ENCODE assay signal across 8 mouse cellular contexts in the genomic region with DNA sequence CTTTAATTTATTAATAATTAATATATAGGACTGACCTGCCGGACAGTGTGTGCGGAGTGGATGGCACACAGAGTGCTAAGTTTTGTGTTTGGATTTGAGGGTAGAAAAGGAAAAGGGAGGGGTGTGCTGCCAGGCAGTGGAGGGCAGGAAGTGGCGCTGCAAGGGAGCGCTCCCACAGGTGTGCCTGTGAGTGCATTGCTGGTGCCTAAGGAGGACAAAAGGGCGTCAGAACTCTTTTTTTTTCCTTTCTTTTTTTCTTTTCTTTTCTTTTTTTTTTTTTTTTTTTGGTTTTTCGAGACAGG. TPM values are rescaled to one million over a fixed set of nuclear protein-coding genes. Genes with fewer than 3 reads are reported as not detected.
A peak's percentile ranks its signal among the peaks of the same experiment; 100 is the strongest.
DNase-seq lines count a peak whose midpoint lies in the region; ATAC-seq lines count a peak whose summit lies in the region.

No protein-coding gene starts in this region.

- H3K4me1 ChIP-seq in heart, embryonic 15.5 days (replicated peaks) = no peaks in the 10 kb centered on the region
- no peaks in the 10 kb centered on the region for H3K4me1 ChIP-seq in embryonic facial prominence, embryonic 10.5 days
- H3K4me1 ChIP-seq in limb, embryonic 10.5 days = no peaks in the 10 kb centered on the region
- no peaks in the 10 kb centered on the region for H3K4me1 ChIP-seq in neural tube, embryonic 13.5 days (replicated peaks)

- H3K36me3 ChIP-seq in heart, embryonic 15.5 days = no peaks in the 10 kb centered on the region
- no peaks in the 10 kb centered on the region for H3K36me3 ChIP-seq in embryonic facial prominence, embryonic 10.5 days (replicated peaks)
- H3K36me3 ChIP-seq in limb, embryonic 10.5 days = no peaks in the 10 kb centered on the region
- no peaks in the 10 kb centered on the region for H3K36me3 ChIP-seq in neural tube, embryonic 13.5 days

- H3K27me3 ChIP-seq in heart, embryonic 15.5 days = no peaks in the 10 kb centered on the region
- no peaks in the 10 kb centered on the region for H3K27me3 ChIP-seq in embryonic facial prominence, embryonic 10.5 days (replicated peaks; ENCODE audit: low read depth, poor library complexity, severe bottlenecking)
- peaks cover 9% of the 10 kb centered on the region; the same call in 1 of the 2 replicates for H3K27me3 ChIP-seq in limb, embryonic 10.5 days (ENCODE audit: low read depth, poor library complexity, severe bottlenecking)
- no peaks in the 10 kb centered on the region for H3K27me3 ChIP-seq in neural tube, embryonic 13.5 days

- no peaks in the 10 kb centered on the region for H3K9me3 ChIP-seq in heart, embryonic 15.5 days (replicated peaks)
- no peaks in the 10 kb centered on the region for H3K9me3 ChIP-seq in embryonic facial prominence, embryonic 10.5 days
- no peaks in the 10 kb centered on the region for H3K9me3 ChIP-seq in limb, embryonic 10.5 days (replicated peaks)
- no peaks in the 10 kb centered on the region for H3K9me3 ChIP-seq in neural tube, embryonic 13.5 days

- H3K9ac ChIP-seq in heart, embryonic 15.5 days = no peak overlapping the region
- H3K9ac ChIP-seq in neural tube, embryonic 13.5 days = no peak overlapping the region

- ATAC-seq in heart, embryonic 15.5 days (replicated peaks; ENCODE audit: insufficient number of reproducible peaks, insufficient read depth, low FRiP score, low read depth) = no peak
- peak; percentile 66 for ATAC-seq in neural tube, embryonic 13.5 days (ENCODE audit: low read depth)
- no peak for ATAC-seq in frontal cortex, adult (ENCODE audit: low TSS enrichment)

- DNase-seq in heart, adult 9 months (ENCODE audit: low spot score in 2 of 2) = no peak
- no peak for DNase-seq in embryonic facial prominence, embryonic 10.5 days (ENCODE audit: low spot score)
- peak; percentile 31 for DNase-seq in limb, embryonic 10.5 days (ENCODE audit: low spot score)
- no peak for DNase-seq in cerebellum, postnatal 4 days (ENCODE audit: low spot score in 2 of 2)
- DNase-seq in lung, postnatal 36 days = no peak

- no peak overlapping the region for H3K27ac ChIP-seq in heart, embryonic 15.5 days
- H3K27ac ChIP-seq in embryonic facial prominence, embryonic 10.5 days (replicated peaks) = no peak overlapping the region
- no peak overlapping the region for H3K27ac ChIP-seq in limb, embryonic 10.5 days
- no peak overlapping the region for H3K27ac ChIP-seq in neural tube, embryonic 13.5 days (replicated peaks)

- 53% methylated on average over 6 of the region's 6 CpGs for WGBS in heart, embryonic 15.5 days
- WGBS in embryonic facial prominence, embryonic 10.5 days = 66% methylated on average over 6 of the region's 6 CpGs
- 67% methylated on average over 5 of the region's 6 CpGs for WGBS in limb, embryonic 10.5 days
- WGBS in neural tube, embryonic 13.5 days = 54% methylated on average over 5 of the region's 6 CpGs

- H3K4me3 ChIP-seq in heart, embryonic 15.5 days = peak overlapping the region; percentile 41
- H3K4me3 ChIP-seq in embryonic facial prominence, embryonic 10.5 days = peak overlapping the region; percentile 46; the same call in 1 of the 2 replicates
- peak overlapping the region; percentile 39 for H3K4me3 ChIP-seq in limb, embryonic 10.5 days
- peak overlapping the region; percentile 29 for H3K4me3 ChIP-seq in neural tube, embryonic 13.5 days

- H3K4me2 ChIP-seq in heart, embryonic 15.5 days = peak overlapping the region; percentile 58
- H3K4me2 ChIP-seq in neural tube, embryonic 13.5 days = peak overlapping the region; percentile 49

RNA-seq across cellular contexts. Expression of gene Pgk1, which starts 15.1 kb away (rescaled TPM):
- 569 and 615 TPM in 2 replicates for polyA plus RNA-seq in heart, embryonic 15.5 days (2015; fragmentation: Nextera tagmentation; extraction: Ambion mirVana)
- 474 and 527 TPM in 2 replicates for polyA plus RNA-seq in embryonic facial prominence, embryonic 10.5 days (2016; fragmentation: Nextera tagmentation; extraction: Ambion mirVana)
- 468 and 544 TPM in 2 replicates for polyA plus RNA-seq in limb, embryonic 10.5 days (2016; fragmentation: Nextera tagmentation; extraction: Ambion mirVana)
- polyA plus RNA-seq in neural tube, embryonic 13.5 days (2015; fragmentation: Nextera tagmentation; extraction: Ambion mirVana) = 265 and 289 TPM in 2 replicates

RNA-seq across cellular contexts. Expression of gene Tlr13, which starts 28.8 kb away (rescaled TPM):
- polyA plus RNA-seq in heart, embryonic 15.5 days (2015; fragmentation: Nextera tagmentation; extraction: Ambion mirVana) = 0.43 and 1.3 TPM in 2 replicates
- polyA plus RNA-seq in embryonic facial prominence, embryonic 10.5 days (2016; fragmentation: Nextera tagmentation; extraction: Ambion mirVana) = 0.04 and 0.10 TPM in 2 replicates
- 0.04 and 0.06 TPM in 2 replicates for polyA plus RNA-seq in limb, embryonic 10.5 days (2016; fragmentation: Nextera tagmentation; extraction: Ambion mirVana)
- polyA plus RNA-seq in neural tube, embryonic 13.5 days (2015; fragmentation: Nextera tagmentation; extraction: Ambion mirVana) = 0.21 and 0.40 TPM in 2 replicates

RNA-seq across cellular contexts. Expression of gene Taf9b, which starts 49.2 kb away (rescaled TPM):
- polyA plus RNA-seq in heart, embryonic 15.5 days (2015; fragmentation: Nextera tagmentation; extraction: Ambion mirVana) = 17.4 and 17.9 TPM in 2 replicates
- 8.1 and 8.4 TPM in 2 replicates for polyA plus RNA-seq in embryonic facial prominence, embryonic 10.5 days (2016; fragmentation: Nextera tagmentation; extraction: Ambion mirVana)
- polyA plus RNA-seq in limb, embryonic 10.5 days (2016; fragmentation: Nextera tagmentation; extraction: Ambion mirVana) = 6.1 and 7.6 TPM in 2 replicates
- 19.8 and 20.4 TPM in 2 replicates for polyA plus RNA-seq in neural tube, embryonic 13.5 days (2015; fragmentation: Nextera tagmentation; extraction: Ambion mirVana)
